Mouse (Mus musculus) left cerebral cortex, postnatal 4 days (tissue): ENCODE measurements around the gene BC030499. TPM values are rescaled to one million over a fixed set of nuclear protein-coding genes. Genes with fewer than 3 reads are reported as not detected.

Experiments used
- DNase-seq: peaks from one replicate; pipeline ENCODE4 v3.0.0-alpha.2; 2022
- intact Hi-C: fragments of 180-260 bp; cut with DNase I; formaldehyde crosslinking; loops from one replicate; pipeline ENCODE4 v1.15.1; 2025
- total RNA-seq, 2 experiments: library from RNA; stranded (reverse); gene quantifications; 2 replicates each; pipeline ENCODE4 v1.2.3; 2021

The BC030499 gene
- total RNA-seq, 2 experiments from 2014 or later, result 0.72 to 1.1 TPM

DNA sequence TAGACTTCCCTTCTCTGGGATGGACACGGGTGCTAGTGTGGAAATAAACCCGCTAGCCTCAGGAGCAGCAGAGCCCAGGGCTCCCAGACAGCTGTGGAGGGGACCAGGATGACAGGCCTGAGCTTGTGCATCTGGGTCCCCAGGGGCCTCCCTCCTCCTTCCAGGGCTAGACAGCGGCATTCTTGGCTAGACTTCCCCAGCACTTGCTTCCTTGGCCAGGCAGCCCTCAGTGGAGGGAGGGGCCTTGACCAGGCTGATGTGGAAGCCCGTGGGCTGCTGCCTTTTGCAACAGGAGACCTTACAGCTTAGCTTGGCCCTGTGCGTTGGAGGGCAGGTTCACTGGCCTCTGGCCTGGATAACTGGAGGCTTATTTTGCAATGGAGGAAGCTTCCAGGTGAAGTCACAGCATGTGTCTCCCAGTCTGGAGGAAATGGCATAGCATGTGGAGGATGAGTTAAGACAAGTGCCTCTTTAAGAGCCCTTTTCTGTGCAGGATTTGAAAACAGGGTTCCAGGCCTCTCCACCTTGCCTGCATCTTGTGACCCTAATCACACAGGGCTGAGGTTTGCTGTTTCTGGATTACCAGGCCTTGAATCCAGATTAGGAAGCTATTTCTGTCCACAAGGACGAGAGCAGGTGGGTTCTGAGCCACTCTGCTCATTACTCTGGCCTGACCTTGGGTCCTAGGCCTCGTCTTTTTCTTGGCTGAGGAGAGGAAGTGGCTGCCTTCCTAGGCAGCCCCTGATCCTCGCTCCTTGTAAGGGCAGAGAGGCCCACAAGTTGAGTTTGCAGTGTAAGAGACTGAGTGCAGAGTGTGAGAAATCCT is 54.5 kb downstream of the BC030499 start:
- peak; percentile 62 for DNase-seq
- intact Hi-C loops, result no loop called here

DNA sequence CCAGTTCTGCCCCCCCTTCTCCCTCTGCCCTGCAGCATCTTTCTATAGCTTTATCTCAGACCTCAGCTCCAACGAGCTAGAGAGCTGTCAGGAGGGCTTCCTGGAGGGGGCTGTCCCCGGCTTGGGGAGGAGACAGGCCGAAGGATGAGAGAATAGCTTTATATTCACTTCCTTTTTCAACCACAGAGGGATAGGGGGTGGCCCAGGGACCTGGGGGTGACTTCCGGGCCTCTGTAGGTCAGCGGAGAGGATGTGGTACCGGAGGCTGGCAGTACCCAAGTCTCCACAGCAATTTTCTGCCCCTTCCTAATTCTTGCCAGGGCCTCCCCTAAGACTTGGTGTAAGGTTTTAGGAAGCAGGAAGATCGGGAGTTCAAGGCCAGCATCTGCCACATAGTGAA is 55.2 kb downstream of the BC030499 start:
- intact Hi-C loops, result no loop called here
- no peak for DNase-seq

Other genes with a start within 250 kb of the BC030499 start
- 10 to 100 TPM; 20.0 to 21.0 TPM for gene Eral1, start 210.5 kb upstream of the BC030499 start, total RNA-seq
- 10 to 100 TPM; 26.9 TPM for gene Fam222b, start 196.2 kb upstream of the BC030499 start, total RNA-seq
- 10 to 100 TPM; 74.4 to 79.6 TPM for gene Traf4, start 125.3 kb upstream of the BC030499 start, total RNA-seq
- gene Nek8, start 114.2 kb upstream of the BC030499 start, total RNA-seq, result 1 to 10 TPM; 6.0 to 6.5 TPM
- gene Tlcd1, start 114.1 kb upstream of the BC030499 start, total RNA-seq, result 10 to 100 TPM; 15.4 to 17.3 TPM
- gene Rpl23a, start 107.3 kb upstream of the BC030499 start, total RNA-seq, result 1,000 to 10,000 TPM; 1,093 to 1,122 TPM
- gene Rab34, start 102.4 kb upstream of the BC030499 start, total RNA-seq, result 10 to 100 TPM; 53.4 to 55.9 TPM
- 1 to 10 TPM; 3.3 to 4.2 TPM for gene Proca1, start 97.4 kb upstream of the BC030499 start, total RNA-seq
- 10 to 100 TPM; 50.2 to 58.7 TPM for gene Sdf2, start 45.1 kb upstream of the BC030499 start, total RNA-seq
- 10 to 100 TPM; 72.5 to 75.1 TPM for gene Supt6, start 44.9 kb upstream of the BC030499 start, total RNA-seq
- gene 2610507B11Rik, start 29.1 kb upstream of the BC030499 start, total RNA-seq, result 100 to 1,000 TPM; 111 to 113 TPM
- 1 to 10 TPM; 5.2 to 6.2 TPM for gene Spag5, start 10.7 kb downstream of the BC030499 start, total RNA-seq
- 100 to 1,000 TPM; 109 to 113 TPM for gene Aldoc, start 32.1 kb downstream of the BC030499 start, total RNA-seq
- 10 to 100 TPM; 52.9 to 59.9 TPM for gene Pigs, start 37.6 kb downstream of the BC030499 start, total RNA-seq
- gene Unc119, start 52.6 kb downstream of the BC030499 start, total RNA-seq, result 10 to 100 TPM; 51.8 to 57.5 TPM
- gene Foxn1, start 95.7 kb downstream of the BC030499 start, total RNA-seq, result not detected
- not detected for gene Slc13a2, start 131.4 kb downstream of the BC030499 start, total RNA-seq
- 10 to 100 TPM in 1 of 2 experiments, 1 to 10 TPM in 1; 7.6 to 11.8 TPM for gene Slc46a1, start 174.9 kb downstream of the BC030499 start, total RNA-seq
- gene Sarm1, start 206.9 kb downstream of the BC030499 start, total RNA-seq, result 10 to 100 TPM; 69.3 to 71.4 TPM
- 10 to 100 TPM; 60.0 to 67.3 TPM for gene Vtn, start 208.2 kb downstream of the BC030499 start, total RNA-seq
- under 1 TPM; 0.26 to 0.30 TPM for gene Sebox, start 212.6 kb downstream of the BC030499 start, total RNA-seq
- 10 to 100 TPM; 35.6 to 35.7 TPM for gene Tmem199, start 221.3 kb downstream of the BC030499 start, total RNA-seq
- 100 to 1,000 TPM; 113 to 118 TPM for gene Poldip2, start 221.4 kb downstream of the BC030499 start, total RNA-seq
- gene Tnfaip1, start 245.5 kb downstream of the BC030499 start, total RNA-seq, result 10 to 100 TPM; 54.5 to 59.7 TPM
- 10 to 100 TPM; 54.6 to 59.7 TPM for gene Ift20, start 245.5 kb downstream of the BC030499 start, total RNA-seq